ENCODE assay signal across 31 mouse cellular contexts in the genomic region with DNA sequence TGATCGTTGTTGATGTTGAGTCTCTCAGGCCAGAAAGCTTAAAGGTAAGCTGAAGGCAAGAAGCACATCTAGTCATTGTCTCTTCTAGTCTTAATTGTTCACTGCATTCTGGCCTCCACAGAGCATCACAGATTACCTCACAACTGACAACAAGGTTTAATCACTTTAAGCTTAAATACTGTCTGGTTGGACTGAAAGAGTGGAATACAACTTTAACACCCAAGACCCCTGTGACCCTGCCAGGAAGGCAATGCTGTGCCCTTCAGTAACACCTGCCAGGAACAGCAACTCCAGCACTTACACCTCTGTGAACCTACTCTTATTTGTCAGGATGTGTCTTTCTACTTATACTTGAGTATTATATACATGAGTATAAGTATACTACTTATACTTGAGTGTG.
"Had no signal": no experiment of that assay in that cellular context is flagged by ENCODE, and none has a peak within 500 bp of the region (broad histone marks: within the 10 kb centered on the region; RNA-seq: fewer than 3 reads in every experiment).

No protein-coding gene starts in this region.

- H3K9me3 ChIP-seq: limb, embryonic 10.5 days; limb, embryonic 12.5 days; limb, embryonic 13.5 days; limb, embryonic 15.5 days; liver, embryonic 12.5 days; liver, embryonic 13.5 days; liver, embryonic 15.5 days; lung, embryonic 15.5 days; megakaryocyte, embryonic 14.5 days; midbrain, embryonic 10.5 days; midbrain, embryonic 12.5 days; midbrain, embryonic 13.5 days; midbrain, embryonic 15.5 days had no signal

- ATAC-seq: liver, embryonic 12.5 days; liver, postnatal 0 days; lung, postnatal 0 days; midbrain, embryonic 13.5 days; midbrain, embryonic 15.5 days; midbrain, embryonic 16.5 days had no signal

- H3K4me3 ChIP-seq: limb, embryonic 10.5 days; limb, embryonic 12.5 days; limb, embryonic 13.5 days; limb, embryonic 15.5 days; liver, embryonic 12.5 days; liver, embryonic 13.5 days; liver, embryonic 15.5 days; lung, embryonic 15.5 days; megakaryocyte, embryonic 14.5 days; midbrain, embryonic 10.5 days; midbrain, embryonic 12.5 days; midbrain, embryonic 13.5 days; midbrain, embryonic 15.5 days; myocyte had no signal

- H3K4me1 ChIP-seq: limb, embryonic 10.5 days; limb, embryonic 12.5 days; limb, embryonic 13.5 days; limb, embryonic 15.5 days; liver, embryonic 12.5 days; liver, embryonic 13.5 days; liver, embryonic 15.5 days; lung, embryonic 15.5 days; megakaryocyte, embryonic 14.5 days; midbrain, embryonic 10.5 days; midbrain, embryonic 12.5 days; midbrain, embryonic 13.5 days; midbrain, embryonic 15.5 days had no signal

- H3K27me3 ChIP-seq: limb, embryonic 12.5 days; limb, embryonic 13.5 days; limb, embryonic 15.5 days; liver, embryonic 12.5 days; liver, embryonic 13.5 days; liver, embryonic 15.5 days; lung, embryonic 15.5 days; megakaryocyte, embryonic 14.5 days; midbrain, embryonic 12.5 days; midbrain, embryonic 13.5 days; midbrain, embryonic 15.5 days had no signal

- H3K9ac ChIP-seq: limb, embryonic 12.5 days; limb, embryonic 13.5 days; limb, embryonic 15.5 days; liver, embryonic 12.5 days; liver, embryonic 13.5 days; liver, embryonic 14.5 days; liver, embryonic 15.5 days; liver, postnatal 0 days; lung, embryonic 14.5 days; lung, embryonic 15.5 days; midbrain, embryonic 12.5 days; midbrain, embryonic 13.5 days; midbrain, embryonic 15.5 days had no signal

- DNase-seq: left cerebral cortex, postnatal 4 days; liver; liver, embryonic 13.5 days; liver, postnatal 0 days; lung, adult 18-20 months; lung, adult 2 months; lung, embryonic 14.5 days; lung, postnatal 10 days; lung, postnatal 14 days; lung, postnatal 36 days; lung, postnatal 4 days; midbrain, embryonic 14.5 days had no signal

- H3K27ac ChIP-seq: limb, embryonic 10.5 days; limb, embryonic 12.5 days; limb, embryonic 13.5 days; limb, embryonic 15.5 days; liver, embryonic 12.5 days; liver, embryonic 13.5 days; liver, embryonic 14.5 days; liver, embryonic 15.5 days; lung, embryonic 15.5 days; macrophage; midbrain, embryonic 10.5 days; midbrain, embryonic 12.5 days; midbrain, embryonic 13.5 days; midbrain, embryonic 15.5 days had no signal

- H3K4me2 ChIP-seq: limb, embryonic 12.5 days; limb, embryonic 13.5 days; limb, embryonic 15.5 days; liver, embryonic 11.5 days; liver, embryonic 12.5 days; liver, embryonic 13.5 days; liver, embryonic 15.5 days; lung, embryonic 14.5 days; lung, embryonic 15.5 days; midbrain, embryonic 11.5 days; midbrain, embryonic 12.5 days; midbrain, embryonic 13.5 days; midbrain, embryonic 15.5 days had no signal

- H3K36me3 ChIP-seq: limb, embryonic 10.5 days; limb, embryonic 12.5 days; limb, embryonic 13.5 days; limb, embryonic 15.5 days; liver, embryonic 12.5 days; liver, embryonic 13.5 days; liver, embryonic 15.5 days; lung, embryonic 15.5 days; midbrain, embryonic 10.5 days; midbrain, embryonic 12.5 days; midbrain, embryonic 13.5 days; midbrain, embryonic 15.5 days had no signal
